Mouse (Mus musculus) layer of hippocampus, postnatal 10 days (tissue): ENCODE results near the gene Disp2. TPM values are rescaled to one million over a fixed set of nuclear protein-coding genes. Genes with fewer than 3 reads are reported as not detected.

Experiments
- DNase-seq, 2 experiments: peaks; one replicate each; pipeline ENCODE4 v3.0.0; 2021; ENCODE audit warnings: low spot score in 2 of 2
- total RNA-seq, 2 experiments: library from RNA; stranded (reverse); gene quantifications; 2 replicates each; pipeline ENCODE4 v1.2.3; 2021

Disp2 gene
- total RNA-seq, 2 experiments from 2014 or later, result 191 to 195 TPM

- DNase-seq, result no peak
These were observed 58.8 kb downstream of the Disp2 start for GRCm38 (mm10) chr2:118838330-118838729.

- no peak for DNase-seq
These were observed 61.7 kb downstream of the Disp2 start for GRCm38 (mm10) chr2:118841186-118841585.

- no peak for DNase-seq
These were observed 62.3 kb downstream of the Disp2 start for GRCm38 (mm10) chr2:118841774-118842173.

- no peak for DNase-seq
These were observed 64.9 kb downstream of the Disp2 start for GRCm38 (mm10) chr2:118844427-118844826.

GRCm38 (mm10) chr2:118846246-118846645 is 66.7 kb downstream of the Disp2 start:
- peak; percentile 29 to 39 for DNase-seq

- DNase-seq, result no peak
These were observed 72.2 kb downstream of the Disp2 start for GRCm38 (mm10) chr2:118851756-118852155.

Other genes with a start within 250 kb of the Disp2 start
- gene Bmf, start 230.0 kb upstream of the Disp2 start, total RNA-seq, result 1 to 10 TPM; 2.3 to 4.5 TPM
- gene Bub1b, start 181.5 kb upstream of the Disp2 start, total RNA-seq, result 1 to 10 TPM; 5.1 to 6.2 TPM
- gene Pak6, start 116.4 kb upstream of the Disp2 start, total RNA-seq, result 100 to 1,000 TPM; 109 to 120 TPM
- gene Ankrd63, start 75.8 kb upstream of the Disp2 start, total RNA-seq, result 1 to 10 TPM; 3.0 to 3.8 TPM
- gene Plcb2, start 51.3 kb upstream of the Disp2 start, total RNA-seq, result 1 to 10 TPM; 2.1 to 2.9 TPM
- gene Inafm2, start 34.0 kb upstream of the Disp2 start, total RNA-seq, result 10 to 100 TPM; 31.7 to 33.4 TPM
- 1 to 10 TPM; 2.4 to 2.6 TPM for gene Ccdc9b, start 17.1 kb upstream of the Disp2 start, total RNA-seq
- gene Phgr1, start 7.0 kb upstream of the Disp2 start, total RNA-seq, result not detected
- 1 to 10 TPM; 5.4 to 5.6 TPM for gene Knstrn, start 34.3 kb downstream of the Disp2 start, total RNA-seq
- gene Ivd, start 82.2 kb downstream of the Disp2 start, total RNA-seq, result 100 to 1,000 TPM in 1 of 2 experiments, 10 to 100 TPM in 1; 76.5 to 102 TPM
- 10 to 100 TPM; 36.6 to 43.1 TPM for gene Bahd1, start 120.7 kb downstream of the Disp2 start, total RNA-seq
- 1 to 10 TPM; 2.5 to 3.5 TPM for gene Chst14, start 146.8 kb downstream of the Disp2 start, total RNA-seq
- 10 to 100 TPM; 57.7 to 57.9 TPM for gene Ccdc32, start 249.7 kb downstream of the Disp2 start, total RNA-seq